Mouse (Mus musculus) forebrain, postnatal 0 days (tissue): Measurements from ENCODE around the gene Srcin1. TPM values are rescaled to one million over a fixed set of nuclear protein-coding genes. Genes with fewer than 3 reads are reported as not detected.

ENCODE experiments used
- ATAC-seq: fragments of 200-750 bp; cut with Nextera tagmentation; 2 replicates; pipeline ENCODE4 v1.8.0; 2017; ENCODE audit warnings: mild to moderate bottlenecking, moderate library complexity
- DNase-seq: peaks from one replicate; pipeline ENCODE4 v3.0.0-alpha.2; 2015
- H3K27ac ChIP-seq: fragments of 300-500 bp; sonication (generic); 2 replicates; pipeline ENCODE4 v1.5.1; 2014; ENCODE audit warnings: low read depth, mild to moderate bottlenecking, antibody characterized with exemption, low read length, moderate library complexity, mixed read lengths
- H3K27me3 ChIP-seq: fragments of 300-500 bp; sonication (generic); 2 replicates; pipeline ENCODE4 v1.6.1; 2014; ENCODE audit warnings: mild to moderate bottlenecking, low read length, mixed read lengths; ENCODE audit not compliant: insufficient read depth
- H3K36me3 ChIP-seq: fragments of 300-500 bp; sonication (generic); 2 replicates; pipeline ENCODE4 v1.6.1; 2014; ENCODE audit warnings: mild to moderate bottlenecking, moderate library complexity; ENCODE audit not compliant: insufficient read depth
- H3K4me1 ChIP-seq: fragments of 300-500 bp; sonication (generic); 2 replicates; pipeline ENCODE4 v1.6.1; 2014; ENCODE audit warnings: antibody characterized with exemption; ENCODE audit not compliant: insufficient read depth
- H3K4me2 ChIP-seq: fragments of 300-500 bp; sonication (generic); 2 replicates; pipeline ENCODE4 v1.6.1; 2014; ENCODE audit warnings: low read depth, mild to moderate bottlenecking, moderate library complexity
- H3K4me3 ChIP-seq: fragments of 300-500 bp; sonication (generic); 2 replicates; pipeline ENCODE4 v1.5.1; 2014; ENCODE audit warnings: low read depth, low read length, mixed read lengths
- H3K9ac ChIP-seq: fragments of 300-500 bp; sonication (generic); 2 replicates; pipeline ENCODE4 v1.6.1; 2014; ENCODE audit warnings: mild to moderate bottlenecking
- H3K9me3 ChIP-seq: fragments of 300-500 bp; sonication (generic); 2 replicates; pipeline ENCODE4 v1.6.1; 2016; ENCODE audit warnings: low read length
- CTCF ChIP-seq: sonication (generic); IDR thresholded peaks from 2 replicates; pipeline ENCODE4 v1.5.1; 2016; ENCODE audit warnings: antibody characterized with exemption, control low read depth, low read depth
- WGBS: fragments of 180-500 bp; shearing (Covaris S2); extraction: QIAGEN DNeasy Blood & Tissue Kit; methylation state at CpG from one replicate; pipeline ENCODE4 v1.1.7; 2014; 5-methylcytosine and 5-hydroxymethylcytosine counted together
- polyA plus RNA-seq: library from polyadenylated mRNA; unstranded; fragments of >200 nt; fragmentation: Nextera tagmentation; extraction: Ambion mirVana; gene quantifications from 2 replicates; pipeline ENCODE4 v1.2.1, GENCODE M21; 2015
- total RNA-seq: library from RNA; depleted of rRNA; stranded (reverse); fragments of >200 nt; gene quantifications from 2 replicates; pipeline ENCODE4 v1.2.3, GENCODE M21; 2014

The Srcin1 gene
- total and polyA plus RNA-seq, 2 experiments from 2014 or later: 12.0 to 70.7 TPM

DNA sequence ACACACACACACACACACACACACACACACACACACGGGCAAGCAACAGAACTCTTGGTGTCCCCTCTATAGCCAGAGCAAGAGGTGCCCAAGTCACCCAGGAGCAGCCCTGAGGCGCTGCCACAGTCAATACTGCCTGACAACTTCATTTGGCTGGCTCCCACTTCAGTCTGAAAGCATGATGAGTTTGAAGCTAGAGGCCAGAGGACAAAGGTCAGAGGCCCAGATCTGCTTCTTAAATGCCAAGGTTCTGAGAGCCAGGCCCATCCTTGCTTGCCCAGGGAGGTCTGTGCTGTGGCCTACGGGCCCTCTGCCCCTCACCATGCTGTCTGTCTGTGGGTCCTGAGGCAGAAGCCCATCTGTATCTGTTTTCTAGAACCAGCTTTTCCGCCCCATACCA is 18.1 kb downstream of the Srcin1 start:
- TF ChIP-seq CTCF: no peak
- Histone ChIP-seq H3K4me3 (no peak overlapping the region), H3K36me3 (no peaks in the 10 kb centered on the region), H3K9ac (no peak overlapping the region), H3K27ac (no peak overlapping the region; the same call in 1 of the 2 replicates), H3K4me2 (no peak overlapping the region), H3K27me3 (no peaks in the 10 kb centered on the region), H3K4me1 (peaks cover 16% of the 10 kb centered on the region; the same call in 1 of the 2 replicates), H3K9me3 (no peaks in the 10 kb centered on the region)
- 61% methylated on average over 4 of the region's 4 CpGs for WGBS
- DNase-seq (no peak), ATAC-seq (no peak)

GRCm38 (mm10) chr11:97556569-97557408 is 19.2 kb downstream of the Srcin1 start:
- peak; percentile 75 for TF ChIP-seq CTCF
- DNase-seq (peak; percentile 70), ATAC-seq (peak; percentile 63)
- Histone ChIP-seq H3K4me3 (no peak overlapping the region), H3K9ac (peak overlapping the region; percentile 6; the same call in 1 of the 2 replicates), H3K27ac (no peak overlapping the region), H3K9me3 (no peaks in the 10 kb centered on the region), H3K36me3 (no peaks in the 10 kb centered on the region), H3K4me1 (peaks cover 16% of the 10 kb centered on the region; the same call in 1 of the 2 replicates), H3K4me2 (no peak overlapping the region), H3K27me3 (no peaks in the 10 kb centered on the region)
- WGBS: 9% methylated on average over 7 of the region's 7 CpGs

DNA sequence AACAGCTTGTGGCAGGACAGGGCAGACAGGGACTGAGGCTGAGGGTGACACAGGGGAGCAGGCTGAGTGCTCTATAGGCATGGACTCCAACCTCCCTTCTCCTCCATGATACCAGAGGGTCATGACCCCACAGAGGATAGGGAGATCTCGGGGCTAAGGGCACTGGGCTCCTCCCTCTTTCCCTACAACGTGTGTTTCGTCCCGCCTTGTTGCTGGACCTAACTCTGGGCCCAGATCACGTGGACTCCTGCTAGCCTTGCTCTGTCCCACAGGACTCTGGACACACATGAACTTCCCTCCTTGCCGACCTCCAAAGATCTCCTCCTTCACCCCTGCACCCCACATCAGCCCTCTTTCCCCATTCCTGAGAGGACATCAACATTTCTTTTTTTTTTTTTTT is 20.8 kb downstream of the Srcin1 start:
- DNase-seq: no peak
- no peak for ATAC-seq
- Histone ChIP-seq H3K4me1 (peaks cover 16% of the 10 kb centered on the region; the same call in 1 of the 2 replicates), H3K9me3 (no peaks in the 10 kb centered on the region), H3K27me3 (no peaks in the 10 kb centered on the region), H3K4me3 (no peak overlapping the region), H3K4me2 (no peak overlapping the region), H3K9ac (no peak overlapping the region), H3K36me3 (peaks cover 8% of the 10 kb centered on the region; the same call in 1 of the 2 replicates), H3K27ac (no peak overlapping the region)
- TF ChIP-seq CTCF: no peak
- WGBS: 58% methylated on average over 6 of the region's 6 CpGs

- no peak overlapping the region for H3K9ac ChIP-seq
- no peak for TF ChIP-seq CTCF
- H3K4me3 ChIP-seq: no peak overlapping the region
Measured at GRCm38 (mm10) chr11:97552151-97552550, 23.8 kb downstream of the Srcin1 start.

GRCm38 (mm10) chr11:97548757-97549156 is 27.2 kb downstream of the Srcin1 start:
- Histone ChIP-seq H3K4me1 (peaks cover 5% of the 10 kb centered on the region; the same call in 1 of the 2 replicates), H3K36me3 (peaks cover 12% of the 10 kb centered on the region), H3K27ac (no peak overlapping the region), H3K27me3 (peaks cover 6% of the 10 kb centered on the region; the same call in 1 of the 2 replicates), H3K9ac (no peak overlapping the region), H3K4me2 (no peak overlapping the region), H3K9me3 (no peaks in the 10 kb centered on the region), H3K4me3 (no peak overlapping the region)
- DNase-seq: no peak
- ATAC-seq: no peak
- TF ChIP-seq CTCF: no peak
- WGBS: 61% methylated on average over 8 of the region's 8 CpGs

More at GRCm38 (mm10) chr11:97552151-97552550, 23.8 kb downstream of the Srcin1 start:
- peaks cover 11% of the 10 kb centered on the region; the same call in 1 of the 2 replicates for H3K36me3 ChIP-seq
- no peaks in the 10 kb centered on the region for H3K9me3 ChIP-seq
- no peak for DNase-seq
- no peak overlapping the region for H3K4me2 ChIP-seq
- WGBS: 31% methylated on average over 8 of the region's 8 CpGs
- H3K27me3 ChIP-seq: peaks cover 6% of the 10 kb centered on the region; the same call in 1 of the 2 replicates
- H3K4me1 ChIP-seq: 0 out of 2 replicates have a peak, but pooled peaks cover under 1% of the 10 kb centered on the region
- no peak overlapping the region for H3K27ac ChIP-seq
- no peak for ATAC-seq

- Histone ChIP-seq H3K36me3 (peaks cover 17% of the 10 kb centered on the region), H3K9me3 (no peaks in the 10 kb centered on the region), H3K4me3 (no peak overlapping the region), H3K4me2 (no peak overlapping the region), H3K9ac (no peak overlapping the region), H3K27ac (no peak overlapping the region), H3K4me1 (peaks cover 5% of the 10 kb centered on the region; the same call in 1 of the 2 replicates), H3K27me3 (peaks cover 6% of the 10 kb centered on the region; the same call in 1 of the 2 replicates)
- ATAC-seq (no peak), DNase-seq (no peak)
- peak; percentile 14; the same call in 1 of the 2 replicates for TF ChIP-seq CTCF
- WGBS: 67% methylated on average over 12 of the region's 12 CpGs
Measured at GRCm38 (mm10) chr11:97547957-97548706, 27.9 kb downstream of the Srcin1 start.
